Mouse (Mus musculus) liver, adult 2 months (tissue): ENCODE data around the gene Fgl2. TPM values are rescaled to one million over a fixed set of nuclear protein-coding genes. Genes with fewer than 3 reads are reported as not detected.
"Not testable (repeated sequence)": the region's sequence is repeated elsewhere in the genome, so short reads cannot be mapped to it uniquely, and the experiment has no call there.

Source experiments
- DNase-seq: peaks from one replicate; pipeline ENCODE4 v3.0.0-alpha.2; 2011; ENCODE audit warnings: low read depth, low spot score; ENCODE audit errors: extremely low read depth
- H3K27ac ChIP-seq: fragments of 200-500 bp; replicated peaks from 2 replicates; pipeline ENCODE4 v1.5.1; 2012; ENCODE audit warnings: low read depth, mild to moderate bottlenecking, control low read depth, inconsistent platforms, low read length; ENCODE audit not compliant: insufficient read depth
- H3K27me3 ChIP-seq: fragments of 200-500 bp; 2 replicates; pipeline ENCODE4 v1.6.1; 2012; ENCODE audit warnings: mild to moderate bottlenecking, moderate library complexity, low read length, inconsistent platforms; ENCODE audit not compliant: control insufficient read depth, insufficient read depth
- H3K36me3 ChIP-seq: fragments of 200-500 bp; 2 replicates; pipeline ENCODE4 v1.6.1; 2012; ENCODE audit warnings: low read length, inconsistent platforms; ENCODE audit not compliant: control insufficient read depth, insufficient read depth
- H3K4me1 ChIP-seq: fragments of 200-500 bp; 2 replicates; pipeline ENCODE4 v1.6.1; 2011; ENCODE audit warnings: low read length; ENCODE audit not compliant: control insufficient read depth, insufficient read depth
- H3K4me3 ChIP-seq: fragments of 200-500 bp; 2 replicates; pipeline ENCODE4 v1.5.1; 2011; ENCODE audit warnings: low read depth, mild to moderate bottlenecking, control low read depth, low read length, moderate library complexity; ENCODE audit not compliant: insufficient read depth
- H3K79me2 ChIP-seq: fragments of 200-500 bp; 2 replicates; pipeline ENCODE4 v1.6.1; 2012; ENCODE audit warnings: inconsistent platforms, mild to moderate bottlenecking, low read length, moderate library complexity; ENCODE audit not compliant: control insufficient read depth, insufficient read depth
- H3K9ac ChIP-seq: fragments of 200-500 bp; 2 replicates; pipeline ENCODE4 v1.6.1; 2012; ENCODE audit warnings: low read depth, mild to moderate bottlenecking, control low read depth, inconsistent platforms, low read length
- CTCF ChIP-seq: fragments of 200-500 bp; IDR thresholded peaks from 2 replicates; pipeline ENCODE4 v1.5.1; 2011; ENCODE audit warnings: low read depth, low read length, control low read depth
- POLR2A ChIP-seq: fragments of 200-500 bp; IDR thresholded peaks from 2 replicates; pipeline ENCODE4 v1.6.1; 2011; ENCODE audit warnings: low read length, control low read depth; ENCODE audit not compliant: insufficient read depth; ENCODE audit errors: extremely low read depth
- WGBS: fragments of 180-500 bp; shearing (Covaris S2); methylation state at CpG from one replicate; pipeline ENCODE4 v1.1.7; 2018; 5-methylcytosine and 5-hydroxymethylcytosine counted together
- polyA plus RNA-seq: library from polyadenylated mRNA; depleted of rRNA; stranded (reverse); fragments of >200 nt; gene quantifications from 2 replicates; pipeline ENCODE4 v1.2.3, GENCODE M21; 2012
- total RNA-seq: library from RNA; depleted of rRNA; stranded (reverse); fragments of >200 nt; gene quantifications from 2 replicates; pipeline ENCODE4 v1.2.3, GENCODE M21; 2014

Gene Fgl2
- total and polyA plus RNA-seq, 2 experiments, result 1.3 to 4.8 TPM

DNA sequence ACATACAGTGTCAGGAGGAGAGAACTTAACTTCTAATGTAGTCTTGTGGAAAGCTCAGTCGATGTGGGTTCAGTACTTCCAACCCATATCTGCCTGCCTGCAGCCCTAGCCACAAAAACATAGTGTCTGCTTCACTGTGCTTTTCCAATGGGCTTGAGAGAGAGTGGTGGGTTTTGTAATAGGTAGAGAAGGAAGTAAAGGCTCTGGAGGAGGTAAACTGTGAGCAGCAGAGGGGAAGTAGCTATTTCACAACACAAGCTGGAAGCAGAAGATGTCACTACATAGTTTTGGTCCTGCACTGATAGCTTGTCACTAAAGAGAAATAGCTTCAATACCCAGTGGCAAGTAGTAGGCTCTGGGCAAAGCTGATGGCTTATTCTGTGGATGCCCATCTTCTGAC lies 40.3 kb upstream of the Fgl2 start:
- 80% methylated on average over 1 of the region's 1 CpGs for WGBS
- H3K27me3 ChIP-seq, result no peaks in the 10 kb centered on the region
- H3K4me3 ChIP-seq, result no peak overlapping the region
- peak; percentile 16 for DNase-seq
- no peaks in the 10 kb centered on the region for H3K36me3 ChIP-seq
- no peak overlapping the region for H3K9ac ChIP-seq
- H3K27ac ChIP-seq, result no peak overlapping the region
- H3K4me1 ChIP-seq, result no peaks in the 10 kb centered on the region; the same call in 1 of the 2 replicates
- no peak for TF ChIP-seq POLR2A
- TF ChIP-seq CTCF, result no peak
- no peaks in the 10 kb centered on the region for H3K79me2 ChIP-seq

GRCm38 (mm10) chr5:21342265-21342664 lies 30.2 kb upstream of the Fgl2 start:
- H3K9ac ChIP-seq, H3K4me3 ChIP-seq, H3K36me3 ChIP-seq, H3K27me3 ChIP-seq, DNase-seq, H3K4me1 ChIP-seq, H3K79me2 ChIP-seq, H3K27ac ChIP-seq: not testable (repeated sequence)

GRCm38 (mm10) chr5:21348366-21348765 lies 24.1 kb upstream of the Fgl2 start:
- 84% methylated on average over 7 of the region's 7 CpGs for WGBS
- Histone ChIP-seq H3K27ac (no peak overlapping the region), H3K27me3 (no peaks in the 10 kb centered on the region), H3K36me3 (no peaks in the 10 kb centered on the region), H3K79me2 (no peaks in the 10 kb centered on the region), H3K4me1 (no peaks in the 10 kb centered on the region), H3K4me3 (no peak overlapping the region), H3K9ac (no peak overlapping the region)
- no peak for DNase-seq
- no peak for TF ChIP-seq CTCF
- no peak for TF ChIP-seq POLR2A

GRCm38 (mm10) chr5:21351678-21352077 lies 20.8 kb upstream of the Fgl2 start:
- H3K79me2 ChIP-seq, result no peaks in the 10 kb centered on the region
- TF ChIP-seq CTCF (no peak), POLR2A (no peak)
- no peak for DNase-seq
- H3K9ac ChIP-seq, result no peak overlapping the region
- H3K27me3 ChIP-seq, result no peaks in the 10 kb centered on the region
- no peaks in the 10 kb centered on the region for H3K4me1 ChIP-seq
- H3K4me3 ChIP-seq, result no peak overlapping the region
- H3K36me3 ChIP-seq, result no peaks in the 10 kb centered on the region
- H3K27ac ChIP-seq, result no peak overlapping the region

- WGBS, result 75% methylated on average over 3 of the region's 3 CpGs
- no peak for TF ChIP-seq POLR2A
- TF ChIP-seq CTCF, result no peak
Measured at GRCm38 (mm10) chr5:21358648-21359047, 13.8 kb upstream of the Fgl2 start.

GRCm38 (mm10) chr5:21363343-21363742 lies 9.1 kb upstream of the Fgl2 start:
- Histone ChIP-seq H3K4me3 (no peak overlapping the region), H3K9ac (no peak overlapping the region), H3K27me3 (no peaks in the 10 kb centered on the region; the same call in 1 of the 2 replicates), H3K4me1 (no peaks in the 10 kb centered on the region), H3K79me2 (no peaks in the 10 kb centered on the region), H3K36me3 (no peaks in the 10 kb centered on the region), H3K27ac (no peak overlapping the region)
- TF ChIP-seq CTCF (no peak), POLR2A (no peak)
- peak; percentile 37 for DNase-seq
- 45% methylated on average over 3 of the region's 3 CpGs for WGBS

More at GRCm38 (mm10) chr5:21358648-21359047, 13.8 kb upstream of the Fgl2 start:
- no peak overlapping the region for H3K27ac ChIP-seq
- no peak for DNase-seq
- no peaks in the 10 kb centered on the region for H3K4me1 ChIP-seq
- no peaks in the 10 kb centered on the region for H3K36me3 ChIP-seq
- H3K27me3 ChIP-seq, result no peaks in the 10 kb centered on the region; the same call in 1 of the 2 replicates
- no peak overlapping the region for H3K9ac ChIP-seq
- no peak overlapping the region for H3K4me3 ChIP-seq
- no peaks in the 10 kb centered on the region for H3K79me2 ChIP-seq
